Mouse (Mus musculus) ES-E14 (cell line): ENCODE data around the gene Nptx1.

Experiments used
- CHD2 ChIP-seq: IDR thresholded peaks from 2 replicates; pipeline ENCODE4 v1.6.1; 2014; ENCODE audit warnings: mild to moderate bottlenecking, low read depth, low read length, inconsistent platforms
- ZNF384 ChIP-seq: IDR thresholded peaks from 2 replicates; pipeline ENCODE4 v1.6.1; 2012; ENCODE audit warnings: low read depth, low read length, inconsistent platforms

GRCm38 (mm10) chr11:119564383-119564782 lies 16.8 kb upstream of the Nptx1 start:
- TF ChIP-seq CHD2 (no peak), ZNF384 (no peak)
